ENCODE assay signal across 8 mouse cellular contexts in genomic region chr12:32017636-32018375, GRCm38 (mm10). TPM values are rescaled to one million over a fixed set of nuclear protein-coding genes. Genes with fewer than 3 reads are reported as not detected.
DNase-seq lines count a peak whose midpoint lies in the region; ATAC-seq lines count a peak whose summit lies in the region.

No protein-coding gene starts in this region.

- WGBS in macrophage (ENCODE audit: missing documents) = under 1% methylated on average over 7 of the region's 7 CpGs
- WGBS in hindbrain, embryonic 16.5 days = 75% methylated on average over 7 of the region's 7 CpGs

- H3K27me3 ChIP-seq in hindbrain, embryonic 16.5 days (replicated peaks; ENCODE audit: control insufficient read depth, insufficient read depth, low read length) = no peaks in the 10 kb centered on the region

- peak; percentile 99 for DNase-seq in 416B (ENCODE audit: low read depth)
- peak; percentile 11 for DNase-seq in heart, postnatal 4 days
- no peak for DNase-seq in right cerebral cortex, postnatal 4 days
- no peak for DNase-seq in retina, postnatal 1 day
- DNase-seq in cerebellum, adult 8-10 months = no peak

- peak; percentile 75 for ATAC-seq in activated CD4-positive, CD25-positive, alpha-beta regulatory T cell, adult 4 months
- no peak for ATAC-seq in hindbrain, embryonic 16.5 days

- no peaks in the 10 kb centered on the region for H3K36me3 ChIP-seq in macrophage (ENCODE audit: inconsistent target)
- no peaks in the 10 kb centered on the region for H3K36me3 ChIP-seq in hindbrain, embryonic 16.5 days (ENCODE audit: control insufficient read depth, insufficient read depth, low read length)

- no peak overlapping the region for H3K4me2 ChIP-seq in hindbrain, embryonic 16.5 days (ENCODE audit: low read length)

- no peak overlapping the region; the same call in 1 of the 2 replicates for H3K4me3 ChIP-seq in macrophage (ENCODE audit: inconsistent target)
- H3K4me3 ChIP-seq in hindbrain, embryonic 16.5 days (ENCODE audit: low read length) = no peak overlapping the region

- H3K79me2 ChIP-seq in macrophage (ENCODE audit: inconsistent target) = no peaks in the 10 kb centered on the region

- peak overlapping the region; percentile 84 for H3K27ac ChIP-seq in macrophage
- no peak overlapping the region for H3K27ac ChIP-seq in hindbrain, embryonic 16.5 days (ENCODE audit: low read depth, low read length)

- H3K9ac ChIP-seq in hindbrain, embryonic 16.5 days (ENCODE audit: low read depth, low read length) = no peak overlapping the region

- peaks cover 7% of the 10 kb centered on the region for H3K4me1 ChIP-seq in hindbrain, embryonic 16.5 days (ENCODE audit: control insufficient read depth, insufficient read depth, low read depth, low read length)

- no peaks in the 10 kb centered on the region for H3K9me3 ChIP-seq in hindbrain, embryonic 16.5 days (ENCODE audit: control insufficient read depth, low read length)

RNA-seq across cellular contexts. Expression of gene Prkar2b, which starts 43.3 kb away (rescaled TPM):
- polyA plus RNA-seq in activated CD4-positive, CD25-positive, alpha-beta regulatory T cell, adult 4 months (2017; shearing (Covaris generic)) = 1 to 10 TPM in 1 of 2 experiments, under 1 TPM in 1; 0.68 to 1.2 TPM
- total RNA-seq in heart, postnatal 4 days (2021) = 1 to 10 TPM; 6.5 to 7.7 TPM
- 1 to 10 TPM in 25 of 26 experiments, under 1 TPM in 1; 0.71 to 9.1 (median 3.6) TPM for total RNA-seq in macrophage (2018; cell fraction: chromatin; rRNA removed)
- 10 to 100 TPM in 13 of 26 experiments, 1 to 10 TPM in 13; 4.2 to 13.3 (median 9.9) TPM for total RNA-seq in macrophage (2018; cell fraction: cytosol; rRNA removed)
- total RNA-seq in macrophage (2018; cell fraction: nucleus; rRNA removed) = 10 to 100 TPM in 1 of 26 experiments, 1 to 10 TPM in 25; 2.1 to 18.1 (median 4.7) TPM
- 8.3 to 34.2 TPM (median 9.2 TPM) in 3 replicates for polyA plus RNA-seq in macrophage (2018)
- polyA plus RNA-seq in hindbrain, embryonic 16.5 days (2015; fragmentation: Nextera tagmentation; extraction: Ambion mirVana) = 123 and 126 TPM in 2 replicates

Comparison
In these comparisons a context has a peak if more than half of its experiments do, and no peak if none do; other contexts are left out.
1. DNase-seq: peak in 416B (single experiment) and heart, postnatal 4 days (single experiment); none in right cerebral cortex, postnatal 4 days (single experiment), retina, postnatal 1 day (single experiment) and cerebellum, adult 8-10 months (single experiment).